Mouse (Mus musculus): ENCODE data around the gene Lpp.

DNA sequence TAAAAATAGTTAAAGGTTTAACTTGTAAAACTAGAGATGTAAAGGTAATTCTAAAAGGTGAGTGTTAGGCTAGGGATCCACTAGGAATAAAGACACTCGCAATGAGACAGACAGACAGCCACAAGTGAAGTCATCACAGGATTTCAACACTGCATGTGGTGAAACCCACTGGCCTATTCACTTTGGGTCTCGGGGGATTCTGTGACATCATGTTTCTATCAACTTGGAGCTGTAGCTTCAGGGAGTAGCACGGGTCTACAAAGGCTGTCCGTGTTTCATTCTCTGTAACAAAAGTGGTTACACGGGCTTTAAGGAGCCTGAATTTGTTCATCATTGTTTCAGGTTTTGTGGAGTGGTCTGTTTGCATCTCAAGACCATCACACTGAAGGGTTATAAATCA, 152.1 kb downstream of the Lpp start:
- no peak for TF ChIP-seq CTCF (IDR thresholded peaks at IDR 0.05; ENCODE audit: borderline replicate concordance, control insufficient read depth, extremely low read depth, insufficient read depth, low read length, poor library complexity)
- TF ChIP-seq POLR2A (IDR thresholded peaks at IDR 0.05; ENCODE audit: control insufficient read depth, extremely low read depth, insufficient read depth, low read length, poor library complexity): no peak

All from thymus, adult 2 months (tissue).